Mouse (Mus musculus): ENCODE measurements at regions not wholly inside any gene's neighbourhood (a gene's known extent, or its start where the extent isn't known, plus 50 kb on each side); places are given as distances from the start of the nearest gene placed in this dataset.

DNA sequence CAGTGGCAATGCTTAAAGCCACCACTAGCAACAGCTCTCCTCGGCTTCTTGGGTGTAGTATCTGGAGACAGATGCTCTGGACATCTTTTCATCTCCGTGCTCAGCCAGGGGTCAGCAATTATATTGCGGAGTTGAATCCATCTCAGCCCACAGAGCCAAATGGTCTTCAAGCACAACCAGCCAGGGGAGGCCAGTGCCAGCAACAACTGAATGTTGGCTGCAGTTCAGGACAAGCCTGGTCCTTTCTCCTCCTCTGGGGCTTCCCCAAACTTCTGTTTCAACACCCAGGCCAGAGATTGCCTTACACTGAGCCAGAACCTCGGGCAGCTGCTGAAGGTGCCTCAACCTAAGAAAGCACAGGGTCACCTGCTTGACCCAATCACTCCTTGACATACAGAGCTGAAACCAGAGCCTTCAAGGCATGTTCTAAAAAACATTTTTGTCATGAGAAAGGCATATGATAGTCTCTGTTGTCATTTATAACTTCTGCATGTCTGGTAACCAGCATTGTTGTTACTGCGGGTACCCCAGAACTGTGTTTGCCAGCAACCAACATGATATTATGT is 169.9 kb upstream of the Lef1 start:
- CTCF ChIA-PET = interaction anchor here (0.6 kb wide), 1 partner anchor 147 kb away, joined by 3 read pairs; no protein-coding TSS in a partner anchor

DNA sequence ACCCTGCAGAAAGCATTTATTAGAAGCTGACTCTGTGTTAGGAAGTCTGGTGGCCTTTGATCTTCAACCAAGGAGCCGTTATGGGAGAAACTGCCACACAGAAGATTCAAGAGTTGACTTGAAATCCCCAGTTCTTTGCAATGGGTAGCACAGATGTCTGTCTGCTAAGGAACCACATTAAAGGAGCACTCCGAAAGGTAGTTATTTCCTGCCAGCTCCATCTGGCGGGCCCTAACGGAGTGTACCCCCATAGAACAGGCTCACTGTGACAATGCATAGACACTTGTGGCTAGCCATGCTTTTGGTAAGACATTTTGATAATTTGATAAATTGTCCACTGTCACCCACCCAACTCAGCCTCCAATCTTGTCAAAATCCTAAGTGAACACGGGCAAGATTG is 173.3 kb upstream of the Lef1 start:
- CTCF ChIA-PET = no interaction called here

DNA sequence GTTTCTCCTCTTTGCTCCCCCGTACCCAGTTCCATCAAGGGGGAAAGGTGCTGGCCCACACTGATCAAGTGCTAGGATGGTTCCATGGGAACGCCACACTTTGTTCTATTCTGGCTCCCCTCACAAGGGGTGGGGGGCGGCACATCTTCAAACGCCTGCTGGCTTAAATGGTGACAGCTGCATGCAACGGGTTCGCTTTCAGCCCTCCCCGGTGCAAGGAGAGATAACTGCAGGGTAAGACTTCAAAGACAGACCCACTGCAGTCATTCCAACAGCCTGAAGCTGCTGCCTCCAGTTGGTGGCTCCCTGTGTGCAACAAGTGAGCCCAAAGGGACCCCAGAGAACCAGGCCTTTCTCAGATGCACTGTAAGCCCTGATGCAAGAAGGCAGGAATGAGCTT is 173.9 kb upstream of the Lef1 start:
- CTCF ChIA-PET = no interaction called here

DNA sequence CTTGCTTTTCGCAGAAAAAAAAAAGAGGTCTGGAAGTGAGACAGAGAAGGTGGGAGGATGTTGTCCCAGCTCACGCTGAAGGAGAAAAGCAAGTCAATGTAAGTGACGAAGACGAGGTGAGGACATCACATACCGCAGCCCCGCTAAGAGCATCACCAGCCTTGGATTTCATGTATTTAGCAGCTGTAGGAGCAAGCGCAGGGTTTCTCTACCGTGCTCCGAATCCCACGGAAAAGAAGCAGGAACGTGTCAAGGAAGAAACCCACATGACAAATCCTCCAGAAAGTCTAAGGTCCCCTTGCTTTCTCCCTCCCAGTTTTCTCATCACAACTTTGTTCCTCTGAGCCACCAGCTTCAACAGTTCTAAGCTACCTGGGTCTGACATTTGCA is 174.3 kb upstream of the Lef1 start:
- CTCF ChIA-PET = no interaction called here

DNA sequence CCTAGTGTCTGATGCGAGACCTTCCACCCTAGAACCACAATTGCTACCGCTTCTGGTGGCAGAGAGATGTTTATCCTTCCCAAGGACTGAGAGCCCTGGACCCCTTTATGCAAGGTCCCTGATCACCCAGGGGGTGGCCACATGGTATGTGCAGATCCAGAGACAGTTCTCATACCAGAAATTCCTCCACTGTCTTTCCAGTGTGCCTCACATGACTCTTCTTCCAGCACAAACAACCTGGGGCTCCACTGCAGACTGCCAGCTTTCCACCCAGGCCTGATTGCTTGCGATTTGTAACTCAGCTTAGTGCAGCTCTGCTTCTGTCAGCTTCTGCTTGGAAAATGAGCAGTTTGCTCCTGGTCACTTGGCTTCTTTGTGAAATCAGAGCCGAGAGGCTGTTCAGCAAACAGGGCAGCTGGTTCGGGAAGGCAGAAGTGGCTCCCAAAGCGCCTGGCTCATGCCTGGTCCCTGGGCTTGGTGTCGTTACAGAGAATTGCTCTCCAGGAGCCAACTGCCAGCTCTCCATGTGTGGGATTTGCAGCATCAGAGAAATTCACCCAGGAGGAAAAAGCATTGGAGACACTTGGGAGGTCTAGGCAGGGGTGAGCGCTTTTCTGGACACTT is 174.9 kb upstream of the Lef1 start:
- CTCF ChIA-PET = no interaction called here

DNA sequence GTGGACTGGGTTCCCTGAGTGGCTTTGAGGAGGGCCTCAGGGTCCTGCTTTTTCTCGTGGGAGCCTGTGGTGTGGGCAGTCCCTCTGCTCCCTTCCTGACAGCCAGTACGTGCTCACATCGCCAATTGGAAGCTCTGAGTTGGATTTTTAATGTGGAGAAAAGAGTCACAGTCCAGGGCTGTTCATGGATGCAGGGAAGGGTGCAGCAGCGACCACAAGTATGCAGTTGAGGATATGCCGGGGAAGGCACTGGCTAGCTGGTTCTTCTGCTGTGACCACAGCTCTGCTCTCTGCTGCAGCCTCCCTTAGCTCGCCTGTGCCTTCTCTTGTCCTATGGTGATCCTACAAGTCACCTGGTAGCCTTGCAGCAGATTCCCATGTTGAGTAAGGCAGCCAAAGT is 177.5 kb upstream of the Lef1 start:
- CTCF ChIA-PET = interaction anchor here (0.6 kb wide), 1 partner anchor 51 kb away, joined by 4 read pairs; no protein-coding TSS in a partner anchor

DNA sequence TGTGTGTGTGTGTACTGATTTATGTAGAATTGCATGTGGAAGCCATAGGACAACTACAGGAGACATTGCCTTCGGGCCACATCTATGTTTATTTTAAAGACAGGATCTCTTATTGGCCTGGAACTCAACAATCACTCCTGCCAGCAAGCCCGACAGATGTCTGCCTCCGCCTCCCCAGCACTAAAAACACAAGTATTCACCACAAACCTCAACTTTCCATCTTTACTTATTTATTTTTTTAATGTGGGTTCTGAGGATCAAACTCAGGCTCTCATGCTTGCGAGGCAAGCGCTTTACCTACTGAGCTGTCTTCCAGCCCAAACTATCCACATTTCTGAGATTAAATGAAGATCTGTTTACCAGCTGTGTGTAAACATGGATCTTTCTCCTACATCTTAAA is 178.0 kb upstream of the Lef1 start:
- CTCF ChIA-PET = interaction anchor here (0.6 kb wide), 1 partner anchor 51 kb away, joined by 4 read pairs; no protein-coding TSS in a partner anchor

DNA sequence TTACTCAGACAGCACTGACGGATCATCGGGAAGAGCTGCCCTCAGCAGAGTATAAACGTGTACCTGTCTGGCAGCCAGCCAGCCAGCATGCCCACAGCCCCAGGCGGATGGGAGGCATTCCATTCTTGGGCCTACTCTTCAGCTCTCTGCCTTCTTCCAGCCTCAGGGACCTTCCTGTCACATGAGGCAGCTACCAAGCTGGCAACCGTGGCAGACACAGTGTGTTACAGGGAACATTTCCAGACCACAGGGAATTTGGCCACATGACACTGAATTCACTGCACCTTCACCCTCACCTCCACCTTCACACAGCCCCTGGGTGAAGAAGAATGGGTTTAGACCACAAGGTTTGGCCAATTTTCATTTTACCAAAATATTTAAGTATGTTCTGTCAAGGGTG is 185.3 kb upstream of the Lef1 start:
- CTCF ChIA-PET = interaction anchor here (0.6 kb wide), 1 partner anchor 185 kb away, joined by 6 read pairs; the partner anchor contains the start of gene Lef1

DNA sequence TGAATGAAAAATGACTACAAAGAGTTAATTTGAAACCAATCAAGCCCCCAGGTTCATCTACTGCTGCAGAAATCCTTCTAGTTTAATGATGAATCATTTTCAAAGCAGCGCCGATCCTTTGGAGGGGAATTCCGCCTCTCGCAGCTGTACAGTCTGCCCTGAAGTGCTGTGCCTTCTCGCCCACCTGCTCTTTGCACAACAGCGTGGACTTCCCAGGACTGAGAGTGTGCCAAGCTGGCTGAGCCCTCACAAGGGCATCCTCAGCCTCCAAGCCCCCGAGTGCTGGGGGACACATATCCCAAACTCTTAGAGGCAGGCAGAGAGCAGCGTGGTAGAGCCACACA is 186.7 kb upstream of the Lef1 start:
- CTCF ChIA-PET = no interaction called here

DNA sequence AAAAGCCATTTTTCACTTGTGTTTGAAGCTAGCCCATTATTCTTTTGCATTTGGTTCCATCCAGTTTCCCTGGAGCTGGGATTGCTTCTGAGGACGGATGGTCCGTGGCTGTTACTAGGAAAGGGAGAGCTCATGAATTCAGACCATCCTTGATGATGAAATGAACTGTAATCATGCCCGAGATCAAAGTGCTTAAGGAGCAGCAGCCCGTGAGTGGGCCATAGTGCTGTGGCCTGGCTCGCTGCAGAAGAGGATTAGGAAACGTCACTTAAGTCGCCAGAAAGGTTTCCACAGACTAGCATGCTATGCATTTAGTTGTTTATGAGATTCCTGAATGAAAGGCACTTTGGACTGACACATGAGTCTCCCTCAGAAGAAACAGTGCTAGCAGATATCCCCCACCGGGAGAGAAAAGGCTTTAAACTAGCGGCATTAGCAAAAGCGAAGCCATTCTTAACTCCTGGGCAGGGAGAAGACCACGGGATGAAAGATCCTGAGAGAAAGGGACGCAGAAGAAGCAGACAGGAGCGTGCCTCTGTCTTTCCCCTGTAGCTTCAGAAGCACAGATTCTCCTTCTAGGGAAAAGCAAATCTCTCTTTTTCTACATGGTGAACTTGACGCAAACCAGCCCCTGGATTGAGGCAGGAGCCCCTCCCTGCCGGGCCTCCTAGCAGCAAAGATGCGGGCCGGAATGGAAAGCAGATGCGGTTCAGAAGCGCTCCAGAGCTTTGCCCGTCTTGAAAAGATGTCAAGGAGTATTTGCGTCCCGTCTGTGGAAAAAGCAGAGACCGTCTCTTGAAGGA is 187.3 kb upstream of the Lef1 start:
- CTCF ChIA-PET = no interaction called here

DNA sequence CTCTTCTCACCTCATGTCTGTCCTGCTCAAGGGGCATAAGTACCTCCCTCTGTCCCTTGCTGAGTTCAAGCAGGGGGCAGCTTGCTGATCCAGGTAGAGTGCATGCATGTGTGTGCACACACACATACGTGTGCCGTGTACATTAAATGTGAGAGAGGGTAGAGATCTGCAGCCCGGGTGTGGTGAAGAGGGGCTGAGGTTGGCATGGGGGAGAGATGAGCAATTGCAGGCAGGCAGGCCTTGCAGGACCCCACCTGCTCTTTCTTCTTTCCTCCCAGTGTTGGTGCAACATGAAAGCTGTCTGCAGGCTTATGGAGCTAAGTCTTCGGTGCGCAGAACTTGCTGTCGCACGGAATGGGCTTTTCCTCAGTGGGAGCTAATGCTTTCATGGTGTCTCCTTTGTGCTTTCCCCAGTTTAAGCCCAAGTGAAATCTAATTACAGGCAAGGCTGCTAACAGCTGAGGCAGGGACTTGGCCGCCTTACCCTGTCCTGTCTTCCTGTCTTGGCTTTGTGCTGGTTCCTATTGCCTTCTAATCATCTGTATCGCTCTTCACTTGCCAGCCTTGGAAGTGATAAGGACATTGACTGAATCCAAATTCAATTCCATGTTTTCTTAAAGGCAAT is 188.5 kb upstream of the Lef1 start:
- CTCF ChIA-PET = no interaction called here

DNA sequence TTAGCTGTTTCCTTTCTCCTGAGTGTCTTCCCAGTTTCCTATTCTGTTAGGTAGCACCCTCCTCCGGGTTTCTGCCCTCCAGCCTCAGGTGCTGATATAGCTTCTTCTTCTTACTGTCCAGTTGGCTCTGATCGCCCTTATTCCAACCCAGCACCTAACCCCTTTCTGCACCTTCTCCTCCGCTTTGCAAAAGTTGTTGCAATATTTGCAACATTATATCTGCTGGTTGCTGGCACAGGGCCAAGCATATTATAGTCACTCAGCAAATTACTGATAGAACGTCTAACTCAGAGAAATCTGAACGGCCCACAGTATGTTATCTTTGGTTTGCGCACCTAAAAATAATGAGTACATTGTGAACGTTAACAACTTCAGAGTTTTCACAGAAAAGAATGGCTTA is 183.6 kb upstream of the Rpl34 start:
- CTCF ChIA-PET = interaction anchor here (0.6 to 0.7 kb wide), 2 partner anchors 223 to 324 kb away, joined by 3 to 6 read pairs; no protein-coding TSS in a partner anchor

DNA sequence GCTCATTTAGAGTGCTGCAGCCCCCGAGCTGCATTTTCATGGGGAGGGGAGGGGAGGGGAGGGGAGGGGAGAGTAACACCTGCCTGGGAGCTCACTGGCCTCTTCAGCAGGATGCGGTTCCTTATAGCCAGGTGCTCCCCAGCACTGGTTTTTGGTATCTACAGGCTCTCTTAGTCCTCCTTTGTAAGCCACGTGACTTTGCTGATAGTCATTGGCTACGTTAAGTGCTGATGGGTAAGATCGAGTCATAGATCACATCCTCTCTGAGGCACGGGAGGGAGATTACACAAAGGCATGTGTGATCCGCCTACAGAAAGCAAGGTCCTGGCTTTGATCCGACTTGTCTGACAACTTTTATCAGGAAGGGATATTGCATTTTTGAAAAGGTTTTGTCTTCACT is 174.9 kb upstream of the Rpl34 start:
- CTCF ChIA-PET = no interaction called here

DNA sequence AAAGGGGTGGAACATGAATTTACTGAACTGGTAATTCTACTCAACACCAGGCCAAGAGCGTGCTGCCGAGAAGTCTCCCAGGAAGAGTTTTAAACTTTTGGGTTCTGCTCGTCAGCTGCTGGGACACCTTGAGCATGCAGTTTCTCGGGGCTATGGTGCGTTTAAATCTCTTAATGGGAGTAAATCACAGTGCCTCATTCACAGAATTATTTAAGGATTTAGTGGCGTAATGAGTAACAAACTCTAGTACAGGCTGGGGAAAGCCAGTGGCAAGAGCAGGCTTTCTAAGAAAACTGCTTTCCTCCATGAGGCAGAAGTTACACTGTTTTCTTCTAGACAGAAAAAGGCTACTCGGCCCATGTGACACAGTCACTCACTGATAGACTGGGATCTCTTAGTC is 173.1 kb upstream of the Rpl34 start:
- CTCF ChIA-PET = no interaction called here

DNA sequence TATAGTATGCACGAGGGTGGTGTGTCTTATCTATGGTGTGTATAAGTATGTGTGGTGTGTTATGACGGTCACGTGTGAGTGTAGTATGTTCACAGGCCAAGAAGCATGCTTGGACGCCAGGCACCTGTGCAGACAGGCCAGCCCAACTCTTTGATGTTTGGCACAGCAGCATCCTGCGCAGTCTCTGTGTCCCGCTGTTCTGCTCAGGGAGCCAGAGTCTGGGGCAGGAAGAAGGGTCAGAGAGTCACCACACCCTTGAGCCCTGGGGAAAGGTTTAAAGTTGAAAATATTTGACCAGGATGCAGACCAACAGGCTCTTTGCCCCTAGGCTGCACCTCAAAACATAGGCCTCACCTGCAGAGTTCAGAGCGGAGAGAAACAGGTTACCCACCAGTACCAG is 172.2 kb upstream of the Rpl34 start:
- CTCF ChIA-PET = no interaction called here

DNA sequence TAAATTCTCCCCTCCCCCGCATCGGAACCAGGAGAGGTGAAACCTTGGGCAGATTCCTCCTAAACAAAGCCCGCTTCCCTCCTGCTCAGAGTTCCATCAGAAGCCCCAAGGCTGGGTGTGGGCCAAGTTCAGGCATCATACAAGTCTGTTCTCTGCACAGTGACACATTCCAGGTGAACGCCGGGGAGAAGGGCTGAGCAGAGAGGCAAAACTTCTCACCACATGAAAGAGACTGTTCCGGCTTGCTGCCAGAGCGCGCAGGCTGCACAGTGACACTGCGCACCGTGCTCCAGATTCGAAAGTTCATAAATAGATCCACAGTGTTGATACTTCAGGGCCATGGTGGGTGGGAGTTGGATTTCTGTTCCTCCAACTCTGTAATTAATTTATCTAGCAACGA is 171.1 kb upstream of the Rpl34 start:
- CTCF ChIA-PET = no interaction called here

DNA sequence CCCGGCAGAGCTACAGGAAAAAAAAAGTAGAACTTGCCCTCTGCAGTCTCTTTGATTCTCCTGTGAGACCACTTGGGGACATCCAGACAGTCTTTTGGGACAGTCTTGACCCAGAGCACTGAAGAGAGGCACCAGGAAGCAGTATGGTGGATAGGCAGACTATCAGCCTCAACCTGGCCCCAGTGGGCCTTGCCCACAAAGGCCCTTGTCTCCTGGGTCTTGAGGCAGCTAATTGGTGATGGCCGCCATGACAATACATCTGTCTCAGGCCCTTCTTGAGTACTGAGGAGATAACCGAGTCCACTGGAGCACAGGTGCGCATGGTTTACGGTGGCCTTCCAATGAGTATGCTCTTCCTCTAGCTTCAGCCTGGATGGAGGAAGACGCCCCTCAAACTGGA is 170.6 kb upstream of the Rpl34 start:
- CTCF ChIA-PET = no interaction called here

DNA sequence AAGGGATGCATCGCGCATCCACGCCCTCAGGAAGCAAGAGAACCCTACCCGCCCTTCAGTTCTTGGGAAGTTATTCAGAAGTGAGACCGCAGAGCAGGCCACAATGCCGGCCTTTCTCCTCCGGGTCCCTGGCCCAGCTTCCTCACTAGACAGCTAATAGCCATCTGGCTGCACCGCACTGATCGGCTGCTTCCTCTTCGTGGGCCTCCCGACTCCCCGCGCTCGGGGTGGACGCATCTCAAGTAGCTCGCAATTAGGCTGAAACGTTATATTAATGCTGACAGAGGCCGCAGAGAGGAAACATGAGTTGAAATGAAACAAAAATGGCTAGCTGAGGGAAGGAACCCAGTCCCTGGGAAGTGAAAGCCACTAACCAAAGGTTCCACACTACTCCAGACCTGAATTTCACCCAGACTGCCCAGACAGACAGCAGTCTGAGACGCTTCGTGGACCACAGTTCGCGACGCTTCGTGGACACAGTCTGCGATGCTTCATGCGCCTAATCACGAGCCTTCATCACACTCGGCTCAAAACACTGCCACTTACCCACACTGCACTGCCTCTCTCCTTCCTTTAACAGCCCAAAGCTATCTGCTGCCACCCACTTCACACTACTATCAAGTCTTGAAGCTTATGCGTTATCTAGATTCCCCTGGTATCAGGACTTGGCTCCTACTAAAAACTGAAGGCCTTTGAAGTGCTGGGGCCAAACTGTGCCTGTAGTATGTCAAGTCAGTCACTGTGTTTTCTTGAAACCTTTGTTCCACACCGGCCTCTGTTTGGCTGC is 170.0 kb upstream of the Rpl34 start:
- CTCF ChIA-PET = no interaction called here

DNA sequence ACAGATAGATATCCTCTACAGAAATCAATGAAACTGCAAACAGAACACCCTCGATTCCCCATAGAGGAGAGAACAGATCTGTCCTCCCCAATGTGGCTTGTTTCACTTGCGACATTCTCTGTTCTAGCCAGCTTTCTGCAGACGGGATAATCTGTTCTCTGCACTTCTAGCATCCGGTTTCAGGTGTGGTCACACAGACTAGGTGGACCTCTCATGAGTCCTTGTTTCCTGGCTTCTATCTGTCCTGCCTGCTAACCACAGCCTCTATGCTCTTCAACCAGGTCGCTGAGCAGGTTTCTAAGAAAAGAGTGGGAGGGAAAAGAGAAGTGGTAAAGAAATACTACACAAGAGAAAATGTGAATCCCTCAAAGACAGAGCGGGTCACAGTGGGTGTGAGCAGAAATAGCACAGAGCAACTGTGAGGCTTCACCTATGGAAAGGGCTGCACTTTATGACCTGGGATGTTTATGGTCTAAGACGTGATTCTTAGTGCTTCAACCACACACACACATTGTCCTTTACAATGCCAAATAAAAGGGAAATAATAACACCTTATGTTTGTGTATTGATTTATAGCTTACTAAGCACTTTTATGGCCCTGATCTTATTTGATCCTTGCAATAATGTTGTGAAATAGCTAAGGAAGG is 164.1 kb upstream of the Rpl34 start:
- CTCF ChIA-PET = no interaction called here

DNA sequence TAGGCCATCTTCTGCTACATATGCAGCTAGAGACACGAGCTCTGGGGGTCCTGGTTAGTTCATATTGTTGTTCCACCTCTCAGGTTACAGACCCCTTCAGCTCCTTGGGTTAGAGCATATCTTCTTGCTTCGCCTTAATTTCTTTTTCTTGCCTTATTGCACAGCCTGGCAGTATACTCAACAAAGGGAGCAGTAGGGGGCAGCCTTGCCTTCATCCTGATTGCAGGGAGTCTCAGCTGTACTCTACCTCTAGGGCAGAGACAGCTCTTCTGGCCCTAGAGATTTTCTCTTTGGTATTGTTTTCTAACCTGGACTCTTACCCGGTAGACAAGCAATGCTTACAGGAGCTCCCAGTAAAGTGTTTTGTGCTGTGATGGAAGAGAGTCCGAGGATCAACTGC is 161.1 kb upstream of the Rpl34 start:
- CTCF ChIA-PET = interaction anchor here (0.6 kb wide), 1 partner anchor 1893 kb away, joined by 21 read pairs; no protein-coding TSS in a partner anchor

DNA sequence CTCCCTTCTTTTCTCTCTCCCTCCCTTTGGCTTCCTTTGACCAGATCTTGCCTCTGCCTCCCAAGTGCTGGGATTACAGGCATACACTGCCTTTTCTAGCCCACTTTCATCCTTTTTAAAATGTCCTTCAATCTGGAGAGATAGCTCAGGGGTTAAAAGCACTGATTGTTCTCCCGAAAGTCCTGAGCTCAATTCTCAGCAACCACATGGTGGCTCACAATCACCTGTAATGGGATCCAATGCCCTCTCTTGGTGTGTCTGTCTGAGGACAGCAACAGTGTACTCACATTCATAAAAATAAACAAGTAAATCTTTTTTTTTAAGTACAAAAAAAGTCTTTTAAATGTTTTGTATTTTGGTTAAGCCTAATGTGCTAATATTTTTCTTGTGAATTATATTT is 158.4 kb upstream of the Rpl34 start:
- CTCF ChIA-PET = interaction anchor here (0.6 kb wide), 1 partner anchor 173 kb away, joined by 11 read pairs; no protein-coding TSS in a partner anchor
